Mouse (Mus musculus) thymus, postnatal 0 days (tissue): Measurements from ENCODE around the gene Hic1. TPM values are rescaled to one million over a fixed set of nuclear protein-coding genes. Genes with fewer than 3 reads are reported as not detected.

ENCODE experiments used
- DNase-seq: peaks from one replicate; pipeline ENCODE4 v3.0.0-alpha.2; 2015; ENCODE audit warnings: low spot score
- polyA plus RNA-seq: library from polyadenylated mRNA; unstranded; fragments of >200 nt; fragmentation: Nextera tagmentation; extraction: Ambion mirVana; gene quantifications from 2 replicates; pipeline ENCODE4 v1.2.1, GENCODE M21; 2015

The Hic1 gene
- polyA plus RNA-seq, 1 experiment from 2014 or later: 11.0 TPM

- DNase-seq: no peak
Observed at GRCm38 (mm10) chr11:75148332-75149035, 20.8 kb downstream of the Hic1 start.

GRCm38 (mm10) chr11:75147846-75148168 is 21.5 kb downstream of the Hic1 start:
- no peak for DNase-seq

GRCm38 (mm10) chr11:75147106-75147845 is 22.0 kb downstream of the Hic1 start:
- DNase-seq: no peak

- DNase-seq: no peak
Observed at GRCm38 (mm10) chr11:75145841-75146240, 23.5 kb downstream of the Hic1 start.

GRCm38 (mm10) chr11:75142749-75143148 is 26.6 kb downstream of the Hic1 start:
- no peak for DNase-seq

GRCm38 (mm10) chr11:75141913-75142312 is 27.4 kb downstream of the Hic1 start:
- DNase-seq: no peak

- no peak for DNase-seq
Observed at GRCm38 (mm10) chr11:75141038-75141437, 28.3 kb downstream of the Hic1 start.

- DNase-seq: no peak
Observed at GRCm38 (mm10) chr11:75140431-75140830, 28.9 kb downstream of the Hic1 start.

- DNase-seq: no peak
Observed at GRCm38 (mm10) chr11:75139122-75139963, 30.0 kb downstream of the Hic1 start.

- DNase-seq: peak; percentile 16
Observed at GRCm38 (mm10) chr11:75136666-75137398, 32.5 kb downstream of the Hic1 start.

GRCm38 (mm10) chr11:75135358-75135757 is 34.0 kb downstream of the Hic1 start:
- no peak for DNase-seq

GRCm38 (mm10) chr11:75134485-75135068 is 34.7 kb downstream of the Hic1 start:
- DNase-seq: no peak

- DNase-seq: no peak
Observed at GRCm38 (mm10) chr11:75133951-75134350, 35.4 kb downstream of the Hic1 start.

GRCm38 (mm10) chr11:75133391-75133790 is 35.9 kb downstream of the Hic1 start:
- no peak for DNase-seq

- no peak for DNase-seq
Observed at GRCm38 (mm10) chr11:75132278-75132677, 37.0 kb downstream of the Hic1 start.

GRCm38 (mm10) chr11:75131300-75131699 is 38.0 kb downstream of the Hic1 start:
- no peak for DNase-seq

- no peak for DNase-seq
Observed at GRCm38 (mm10) chr11:75129481-75129880, 39.8 kb downstream of the Hic1 start.

- no peak for DNase-seq
Observed at GRCm38 (mm10) chr11:75126384-75126783, 42.9 kb downstream of the Hic1 start.

- no peak for DNase-seq
Observed at GRCm38 (mm10) chr11:75124406-75124805, 44.9 kb downstream of the Hic1 start.

GRCm38 (mm10) chr11:75121348-75121747 is 48.0 kb downstream of the Hic1 start:
- no peak for DNase-seq

- DNase-seq: no peak
Observed at GRCm38 (mm10) chr11:75119841-75120240, 49.5 kb downstream of the Hic1 start.
